ENCODE assay signal across 22 mouse cellular contexts in genomic region chr1:63096071-63096470, GRCm38 (mm10).
"Had no signal": no experiment of that assay in that cellular context is flagged by ENCODE, and none has a peak within 500 bp of the region (broad histone marks: within the 10 kb centered on the region; RNA-seq: fewer than 3 reads in every experiment).

No protein-coding gene starts in this region.

- H3K27ac ChIP-seq: limb, embryonic 12.5 days; limb, embryonic 15.5 days; liver, embryonic 14.5 days; lung, embryonic 15.5 days; midbrain, embryonic 10.5 days; neural tube, embryonic 12.5 days; neural tube, embryonic 15.5 days; stomach, embryonic 15.5 days had no signal

- H3K4me2 ChIP-seq: limb, embryonic 12.5 days; limb, embryonic 15.5 days; liver, embryonic 11.5 days; lung, embryonic 15.5 days; neural tube, embryonic 12.5 days; neural tube, embryonic 15.5 days; stomach, embryonic 15.5 days had no signal

- H3K9ac ChIP-seq: limb, embryonic 12.5 days; limb, embryonic 15.5 days; liver, embryonic 14.5 days; liver, postnatal 0 days; lung, embryonic 15.5 days; neural tube, embryonic 12.5 days; neural tube, embryonic 15.5 days; stomach, embryonic 15.5 days had no signal

- H3K27me3 ChIP-seq: limb, embryonic 12.5 days; limb, embryonic 15.5 days; lung, embryonic 15.5 days; megakaryocyte, embryonic 14.5 days; neural tube, embryonic 12.5 days; neural tube, embryonic 15.5 days; stomach, embryonic 15.5 days had no signal

- H3K4me3 ChIP-seq: limb, embryonic 12.5 days; limb, embryonic 15.5 days; lung, embryonic 15.5 days; megakaryocyte, embryonic 14.5 days; midbrain, embryonic 10.5 days; neural tube, embryonic 12.5 days; neural tube, embryonic 15.5 days; stomach, embryonic 15.5 days had no signal

- H3K9me3 ChIP-seq: limb, embryonic 12.5 days; limb, embryonic 15.5 days; lung, embryonic 15.5 days; megakaryocyte, embryonic 14.5 days; midbrain, embryonic 10.5 days; neural tube, embryonic 12.5 days; neural tube, embryonic 15.5 days; stomach, embryonic 15.5 days had no signal

- ATAC-seq: inflammation-experienced regulatory T-cells, adult 6 months; intestine, embryonic 16.5 days; liver, postnatal 0 days had no signal

- DNase-seq: kidney, adult 2 months; kidney, postnatal 36 days; left cerebral cortex, postnatal 4 days; liver, postnatal 0 days; lung, postnatal 36 days; midbrain, embryonic 14.5 days; right cerebral cortex, adult 18-20 months; right cerebral cortex, postnatal 14 days; right cerebral cortex, postnatal 4 days; thymus, postnatal 25 days had no signal

- H3K4me1 ChIP-seq: limb, embryonic 12.5 days; limb, embryonic 15.5 days; lung, embryonic 15.5 days; midbrain, embryonic 10.5 days; neural tube, embryonic 12.5 days; neural tube, embryonic 15.5 days; stomach, embryonic 15.5 days had no signal
